Mouse (Mus musculus): ENCODE results near the gene Wdr95.
A peak's percentile ranks its signal among the peaks of the same experiment; 100 is the strongest.

Wdr95 gene

DNA sequence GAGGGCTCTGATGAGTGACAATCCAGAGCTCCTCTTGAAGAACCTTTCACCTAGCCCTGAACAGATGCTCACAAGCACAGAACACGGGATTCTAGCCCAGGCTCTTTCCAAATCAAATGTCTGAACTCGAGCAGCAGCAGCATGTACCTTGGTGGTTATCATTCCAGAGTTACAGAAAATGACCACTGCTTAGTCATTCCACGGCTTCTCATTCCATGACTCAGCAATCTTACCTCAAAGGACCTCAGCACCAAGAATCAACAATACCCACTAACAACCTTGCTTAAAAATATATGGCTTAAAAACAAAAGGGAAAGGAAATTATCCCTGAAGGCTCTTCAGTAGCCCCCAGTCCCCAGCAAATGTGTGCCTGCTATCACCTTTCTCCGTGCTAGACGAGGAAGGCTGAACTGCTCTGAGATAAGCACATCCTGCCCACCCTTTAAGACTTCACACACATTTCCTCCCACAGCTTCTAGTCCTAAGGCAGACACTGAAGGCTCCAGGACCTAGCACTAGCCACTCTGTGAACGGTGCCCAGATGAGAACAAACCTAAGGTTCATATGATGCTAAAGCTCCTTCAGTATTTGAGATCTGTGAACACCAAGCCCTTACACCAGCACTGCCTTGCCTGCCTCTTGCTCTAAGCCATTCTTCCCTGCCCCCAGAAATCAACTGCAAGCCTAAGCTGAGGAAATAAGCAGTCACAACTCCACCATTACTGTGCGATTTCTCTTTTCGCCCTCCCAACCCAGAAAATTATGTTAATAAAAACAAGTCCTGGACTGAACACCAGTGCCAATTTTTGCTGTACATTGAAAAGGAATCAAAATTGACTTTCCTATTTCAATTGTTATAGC, 95.6 kb downstream of the Wdr95 start:
- DNase-seq (ENCODE audit: low spot score), result no peak

DNA sequence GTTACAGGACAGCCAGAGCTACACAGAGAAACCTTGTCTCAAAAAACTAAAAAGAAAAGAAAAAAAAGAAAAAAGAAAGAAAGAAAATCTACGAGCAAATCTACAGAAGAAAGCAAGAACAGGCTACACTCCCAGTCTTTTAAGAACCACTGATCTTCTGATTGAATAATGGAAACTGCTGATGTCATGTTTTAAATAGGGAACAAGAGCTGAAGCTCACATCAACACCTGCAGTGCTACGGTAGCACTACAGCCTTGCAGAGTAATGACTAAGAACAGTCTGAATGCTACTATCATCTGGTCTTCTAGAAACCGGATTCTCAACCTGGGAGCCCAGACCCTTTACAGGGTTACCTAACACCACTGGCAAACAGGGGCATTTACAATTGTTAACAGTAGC, 97.1 kb downstream of the Wdr95 start:
- DNase-seq (ENCODE audit: low spot score), result no peak

DNA sequence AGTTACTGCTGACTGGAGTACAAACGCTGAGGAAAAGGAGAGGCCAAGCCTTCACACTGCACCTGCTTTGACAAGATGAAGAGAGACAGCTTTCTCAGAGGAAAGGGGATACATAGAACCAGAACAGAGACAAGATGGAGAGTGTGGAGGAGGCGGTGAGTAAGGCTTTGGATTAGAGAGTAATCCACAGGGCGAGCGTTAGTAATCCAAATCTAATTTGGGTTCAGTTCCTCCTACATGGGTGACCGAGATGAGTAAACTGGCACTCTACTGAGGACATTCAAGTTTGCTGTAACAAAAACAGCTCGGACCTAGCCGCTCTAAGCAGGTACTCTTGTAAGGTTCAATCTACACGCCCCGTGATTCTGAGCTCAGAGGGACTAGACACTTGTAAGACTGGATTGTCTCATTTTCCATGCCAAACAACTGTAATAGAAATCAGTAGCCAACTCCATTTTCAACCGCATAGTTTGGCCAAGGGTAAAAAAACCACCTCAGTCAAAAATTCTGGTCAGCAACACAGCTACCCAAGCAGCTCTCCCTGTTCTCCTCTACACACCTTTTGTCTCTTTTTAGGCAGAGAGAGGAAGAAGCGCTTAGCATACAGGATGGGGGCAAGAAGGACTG, 106.0 kb downstream of the Wdr95 start:
- DNase-seq (ENCODE audit: low spot score), result no peak

DNA sequence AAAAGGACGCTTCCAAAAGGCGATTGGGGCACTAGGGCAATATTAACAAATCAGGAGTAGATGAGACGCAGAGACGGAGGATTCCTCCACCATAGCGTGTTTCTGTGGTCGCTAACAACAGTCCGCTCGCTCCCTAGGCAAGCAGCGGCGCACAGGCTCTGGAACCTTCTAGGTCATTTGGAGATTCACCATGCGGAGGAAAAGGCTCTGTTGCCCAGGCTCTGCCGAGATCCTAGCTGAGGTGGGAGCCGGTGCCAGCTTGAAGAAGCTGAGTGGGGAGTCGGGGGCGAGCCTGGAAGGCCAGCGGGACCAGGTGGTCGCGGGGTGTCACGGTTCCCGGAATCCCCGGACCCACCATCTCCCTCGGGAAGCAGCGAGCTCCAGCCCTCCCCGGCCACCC, 107.1 kb downstream of the Wdr95 start:
- peak; percentile 23 for DNase-seq (ENCODE audit: low spot score)

DNA sequence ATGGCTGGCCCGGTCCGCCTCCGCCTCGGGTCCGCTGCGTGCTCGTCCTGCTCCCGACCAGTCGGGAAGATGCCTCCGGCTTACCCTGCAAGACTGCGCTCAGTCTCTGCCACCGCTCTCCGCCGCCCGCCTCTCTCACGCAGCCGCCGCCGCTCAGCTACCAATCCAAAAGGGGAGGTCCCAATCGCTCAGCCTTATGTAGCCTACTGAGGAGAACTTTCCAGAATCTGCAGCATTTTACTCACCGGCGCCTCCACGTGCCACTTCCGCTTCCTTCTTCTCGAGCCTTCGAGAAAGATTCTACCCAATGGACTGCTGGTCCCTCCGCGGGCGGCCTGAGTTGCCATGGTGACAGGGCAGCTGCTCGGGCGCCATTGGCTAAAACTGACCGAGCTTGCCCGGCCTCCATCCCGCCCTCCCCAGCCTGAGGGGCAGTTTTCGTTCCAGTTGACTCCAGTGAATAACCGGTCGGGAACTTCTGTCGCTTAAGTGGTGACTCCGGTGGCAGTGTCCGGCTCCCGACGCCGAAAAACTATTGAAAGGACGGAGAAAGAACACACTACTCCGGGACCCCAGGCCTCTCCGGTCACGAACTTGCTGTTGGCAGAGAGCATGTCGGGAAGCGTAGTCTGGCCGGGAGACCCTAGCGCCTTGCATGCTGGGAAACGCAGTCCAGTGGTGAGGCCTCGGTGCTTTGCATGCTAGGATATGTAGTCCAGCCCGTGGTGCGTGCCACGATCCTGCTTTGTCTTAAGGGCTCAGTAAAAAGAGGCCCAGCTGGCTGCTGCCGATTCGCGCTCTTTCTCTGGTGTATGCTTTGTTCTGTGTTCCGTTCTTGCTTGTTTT, 107.8 kb downstream of the Wdr95 start, which contains the start of gene Hsph1:
Gene Hsph1 (minus strand): TSS at position 302 of the 846 bp plus-strand sequence.
- peak; percentile 94 for DNase-seq (ENCODE audit: low spot score)

DNA sequence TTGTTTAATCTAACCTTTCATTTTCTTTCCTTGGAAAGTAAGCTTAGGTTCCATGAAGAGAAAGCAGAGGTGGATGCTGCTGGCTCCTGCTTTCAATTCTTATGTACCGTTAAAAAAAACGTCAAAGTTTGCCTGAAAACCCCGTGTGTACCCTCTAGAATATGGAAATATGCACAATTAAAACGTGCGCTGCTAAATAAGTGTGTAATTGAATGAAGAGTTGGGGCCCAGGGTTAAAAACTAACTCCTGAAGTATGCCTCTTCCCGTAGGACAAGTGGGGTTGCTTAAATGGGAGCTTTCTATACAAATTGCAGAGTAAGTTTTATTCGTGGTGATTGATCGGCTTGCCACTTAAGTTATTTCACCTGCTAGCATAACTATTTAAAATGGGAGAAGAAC, 108.8 kb downstream of the Wdr95 start:
- DNase-seq (ENCODE audit: low spot score), result no peak

DNA sequence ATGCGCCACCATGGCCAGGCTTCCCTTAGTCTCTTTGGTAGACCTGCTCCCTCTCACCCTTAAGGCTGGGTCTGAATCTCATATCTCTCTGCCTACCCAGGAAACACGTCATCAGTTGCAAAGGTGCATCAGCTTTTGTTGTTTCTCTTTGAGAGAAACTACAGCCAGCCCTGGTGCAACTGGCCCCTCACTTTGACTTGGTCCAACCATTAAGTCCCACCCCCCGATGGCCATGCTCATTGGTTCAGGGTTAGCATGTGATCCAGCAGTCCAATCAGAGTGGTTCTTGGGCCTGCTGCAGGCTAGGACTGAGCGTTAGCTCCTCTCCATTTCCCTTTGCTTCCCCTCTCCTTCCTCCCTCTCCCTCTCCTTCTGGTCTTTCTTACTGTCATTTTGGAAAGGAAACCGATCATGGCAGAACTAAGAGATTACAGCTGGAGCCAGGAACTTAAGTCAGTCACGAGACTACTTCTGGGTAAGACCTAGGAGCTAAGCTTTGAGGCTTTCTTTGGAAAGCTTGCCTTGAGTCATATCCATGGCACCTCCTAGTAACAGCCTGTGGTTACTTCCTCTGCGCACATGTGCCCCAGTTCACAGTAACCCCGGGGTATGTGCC, 112.9 kb downstream of the Wdr95 start:
- DNase-seq (ENCODE audit: low spot score), result no peak

DNA sequence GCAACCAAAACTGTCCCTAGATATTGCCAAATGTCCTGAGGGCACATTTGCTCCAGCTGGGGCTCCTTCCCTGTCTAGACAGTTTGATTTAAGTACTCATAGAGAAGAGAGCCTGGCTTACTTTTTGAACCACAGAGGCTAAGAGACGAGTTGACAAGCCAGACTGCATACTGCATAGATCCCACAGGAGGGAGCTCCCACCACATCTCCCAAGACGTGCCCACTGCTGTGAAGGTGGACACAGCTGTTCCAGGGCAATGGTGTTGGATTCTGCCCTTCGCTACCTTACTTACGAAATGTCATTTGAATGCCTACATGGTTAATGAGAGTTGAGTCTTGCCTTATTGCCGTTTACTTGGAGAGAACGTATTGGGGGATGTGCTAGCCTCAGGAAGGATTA, 113.9 kb downstream of the Wdr95 start:
- DNase-seq (ENCODE audit: low spot score), result no peak

DNA sequence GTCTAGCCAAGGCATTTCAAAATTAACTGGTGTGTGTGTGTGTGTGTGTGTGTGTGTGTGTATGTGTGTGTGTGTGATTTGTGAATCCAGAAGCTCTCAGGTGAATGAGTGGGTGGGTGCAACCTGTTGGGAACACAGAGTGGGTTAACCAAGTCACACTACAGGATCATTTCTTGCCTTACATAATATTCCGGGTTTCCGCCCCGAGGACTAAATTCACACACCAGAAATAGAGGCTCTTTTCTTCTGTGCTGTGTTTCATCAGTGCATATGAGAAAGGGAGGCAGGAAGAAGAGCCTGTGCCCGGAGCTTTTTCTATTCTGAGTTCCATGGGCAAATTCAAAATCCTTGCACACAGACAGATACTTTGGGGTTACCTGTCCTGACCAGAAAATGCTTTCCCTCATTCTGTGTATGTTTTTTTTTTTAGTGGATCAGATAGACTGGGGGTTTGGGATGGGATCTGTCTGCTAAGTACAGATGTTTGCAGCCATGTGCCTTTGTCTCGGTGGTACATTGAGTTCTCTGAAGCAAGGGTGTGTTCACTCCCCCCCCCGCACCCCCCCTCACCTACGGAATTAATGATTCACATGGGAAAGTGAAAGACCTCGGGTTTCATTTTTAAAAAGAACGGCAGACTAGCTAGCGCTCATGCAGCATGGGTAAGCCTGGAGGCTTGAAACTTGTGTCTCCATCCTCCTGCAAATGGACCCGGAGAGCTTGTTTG, 114.5 kb downstream of the Wdr95 start:
- DNase-seq (ENCODE audit: low spot score), result no peak

DNA sequence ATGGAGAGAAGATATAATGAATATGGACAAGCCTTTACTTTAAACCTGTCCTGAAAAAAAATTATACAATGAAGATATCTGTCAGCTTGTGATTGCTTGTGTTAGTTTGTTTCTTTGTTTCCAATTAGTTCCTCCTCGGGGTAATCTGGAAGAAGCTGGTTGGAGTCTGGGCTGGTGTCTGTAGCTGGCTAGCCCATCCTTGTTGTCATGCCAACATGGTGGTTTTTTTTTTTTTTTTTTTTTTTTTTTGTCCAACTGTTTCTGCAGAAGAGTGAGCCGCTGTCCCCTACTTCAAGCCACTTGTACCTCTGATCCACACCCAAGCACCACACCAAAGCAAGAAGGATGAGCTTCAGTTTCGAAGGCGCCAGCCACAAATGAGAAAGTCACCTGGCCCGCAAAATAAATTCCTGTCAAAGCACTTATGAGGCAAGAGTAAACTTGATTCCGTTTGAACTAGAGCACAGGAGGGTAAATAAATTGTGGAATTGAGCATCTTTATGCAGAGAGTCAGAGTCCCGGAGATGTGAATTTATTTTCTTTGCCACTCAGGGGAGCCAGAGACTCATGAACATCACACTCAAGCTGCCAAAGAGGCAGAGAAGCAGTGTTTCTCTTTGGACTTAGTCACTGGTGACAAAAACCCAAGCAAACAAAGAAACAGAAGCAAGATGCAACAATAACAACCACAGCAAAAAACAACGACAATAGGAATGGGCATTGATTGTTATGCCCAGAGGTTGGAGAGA, 119.1 kb downstream of the Wdr95 start:
- no peak for DNase-seq (ENCODE audit: low spot score)

DNA sequence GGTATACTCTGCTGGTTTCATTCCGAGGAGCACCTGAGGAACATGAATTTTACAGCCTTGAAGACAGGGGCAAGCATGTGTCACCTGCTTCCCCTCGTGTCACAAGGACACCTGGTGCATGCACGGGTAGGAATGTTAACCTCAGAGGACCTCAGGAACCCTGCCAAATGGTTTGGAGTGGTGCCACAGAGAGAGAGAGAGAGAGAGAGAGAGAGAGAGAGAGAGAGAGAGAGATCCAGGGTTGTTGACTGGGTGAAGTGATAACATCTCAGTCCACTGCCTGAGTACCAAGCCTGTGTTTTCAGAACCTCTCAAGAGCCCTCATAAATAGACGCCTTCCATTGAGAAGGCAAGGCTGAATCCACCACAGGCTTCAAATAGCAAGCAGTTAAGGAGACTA, 119.7 kb downstream of the Wdr95 start:
- no peak for DNase-seq (ENCODE audit: low spot score)

DNA sequence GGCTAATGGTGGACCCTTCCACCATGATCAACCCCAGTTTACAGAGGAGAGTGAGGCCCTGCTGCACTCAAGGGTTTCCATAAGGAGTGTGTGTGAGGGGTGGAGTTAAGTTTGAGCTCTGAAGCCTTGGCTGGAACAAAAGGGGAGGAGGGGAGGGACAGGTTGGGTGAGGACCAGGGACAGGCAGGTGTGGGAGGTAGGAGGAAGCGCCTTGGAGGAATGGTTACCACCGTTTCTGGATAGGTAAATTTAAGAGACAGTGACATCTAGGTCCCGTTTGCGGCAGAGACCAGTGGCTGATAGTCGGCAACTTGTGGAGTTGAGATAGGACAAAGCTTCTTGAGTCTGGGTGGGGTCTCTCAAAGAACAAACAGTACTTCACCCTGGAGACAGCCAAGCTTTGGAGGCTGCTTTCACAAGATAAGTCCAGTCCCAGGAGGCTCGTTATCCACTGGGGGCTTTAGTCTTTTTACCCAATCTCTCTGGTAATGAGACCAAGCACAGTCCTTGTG, 120.5 kb downstream of the Wdr95 start:
- no peak for DNase-seq (ENCODE audit: low spot score)

DNA sequence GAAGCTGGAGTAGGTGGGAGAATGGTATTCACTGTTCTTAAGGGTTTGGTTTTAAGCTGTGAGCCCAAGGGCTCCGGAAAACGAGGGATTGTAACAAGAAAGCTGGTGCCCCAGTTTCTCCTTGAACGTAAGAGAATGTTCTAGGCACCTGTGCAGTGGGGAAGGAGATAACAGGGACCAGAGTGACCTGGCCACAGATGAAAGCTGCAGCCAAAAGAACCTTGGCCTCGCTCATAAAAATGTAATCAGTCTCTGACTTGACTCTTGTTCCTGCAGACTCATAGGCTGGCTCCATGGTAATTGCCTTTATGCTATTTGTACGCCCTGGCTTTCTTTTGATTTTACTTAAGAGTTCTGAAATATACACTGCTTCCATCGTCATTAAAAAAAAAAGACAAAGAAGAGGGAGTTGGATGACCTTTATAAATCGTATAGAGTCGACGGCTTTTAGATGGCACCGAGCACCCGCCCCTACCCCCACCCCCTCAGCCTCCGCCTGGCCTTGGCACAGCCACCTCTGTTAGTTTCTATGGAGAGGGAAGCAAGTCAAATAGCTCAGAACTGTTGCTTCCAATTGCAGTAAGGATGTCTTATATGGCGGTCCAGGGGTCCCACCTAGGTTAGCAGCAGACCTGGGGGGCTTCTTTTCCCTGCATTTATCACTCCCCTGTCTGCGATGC, 121.2 kb downstream of the Wdr95 start:
- DNase-seq (ENCODE audit: low spot score), result no peak

DNA sequence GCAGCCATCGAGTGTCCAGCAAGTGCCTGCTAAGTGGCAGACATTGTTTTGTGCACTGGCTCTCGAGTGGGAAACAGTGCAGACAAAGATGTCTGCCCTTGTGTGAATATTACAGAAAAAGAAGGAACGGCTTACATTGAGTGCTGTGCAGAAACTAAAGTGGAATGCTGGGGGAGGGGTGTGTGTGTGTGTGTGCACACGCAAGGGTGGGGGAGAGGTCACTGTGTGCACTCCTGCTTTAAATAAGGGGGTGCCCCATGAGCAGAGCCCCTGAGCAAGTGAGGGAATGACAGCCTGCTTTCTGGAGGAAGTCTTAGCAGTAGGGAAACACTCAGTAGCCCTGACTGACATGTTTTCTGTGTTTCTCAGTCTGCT, 121.7 kb downstream of the Wdr95 start:
- no peak for DNase-seq (ENCODE audit: low spot score)

DNA sequence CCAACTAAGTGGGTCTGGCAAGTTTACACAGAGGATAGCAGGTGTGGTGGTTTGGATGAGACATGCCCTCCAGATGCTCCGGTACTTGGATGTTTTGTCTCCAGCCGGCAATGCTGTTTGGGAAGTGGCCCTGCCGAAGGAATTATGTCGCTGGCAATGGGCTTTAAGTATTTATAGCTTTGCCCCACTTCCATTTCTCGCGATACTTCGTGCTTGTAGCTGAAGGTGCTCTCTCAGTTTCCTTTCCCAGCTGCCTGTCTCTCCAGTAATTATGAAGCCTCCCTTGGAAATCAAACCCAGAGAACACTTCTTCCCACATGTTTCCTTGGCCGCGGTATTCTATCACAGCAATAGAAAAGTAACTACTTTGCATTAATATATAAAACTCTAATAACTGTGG, 127.2 kb downstream of the Wdr95 start:
- no peak for DNase-seq (ENCODE audit: low spot score)

DNA sequence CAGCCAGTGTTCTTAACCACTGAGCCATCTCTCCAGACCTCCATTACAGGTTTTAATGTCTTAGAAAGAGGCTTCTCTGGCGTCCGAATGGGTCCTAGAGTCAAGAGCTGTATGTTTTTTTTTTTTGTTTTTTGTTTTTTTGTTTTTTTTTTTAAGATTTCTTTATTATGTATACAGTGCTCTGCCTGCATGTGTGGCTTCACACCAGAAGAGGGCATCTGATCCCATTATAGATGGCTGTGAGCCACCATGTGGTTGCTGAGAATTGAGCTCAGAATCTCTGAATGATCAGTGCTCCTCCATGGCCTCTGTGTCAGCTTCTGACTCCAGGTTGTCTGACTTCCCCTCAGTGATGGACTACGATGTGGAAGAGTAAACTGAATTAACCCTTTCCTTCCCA, 129.5 kb downstream of the Wdr95 start:
- DNase-seq (ENCODE audit: low spot score), result no peak

DNA sequence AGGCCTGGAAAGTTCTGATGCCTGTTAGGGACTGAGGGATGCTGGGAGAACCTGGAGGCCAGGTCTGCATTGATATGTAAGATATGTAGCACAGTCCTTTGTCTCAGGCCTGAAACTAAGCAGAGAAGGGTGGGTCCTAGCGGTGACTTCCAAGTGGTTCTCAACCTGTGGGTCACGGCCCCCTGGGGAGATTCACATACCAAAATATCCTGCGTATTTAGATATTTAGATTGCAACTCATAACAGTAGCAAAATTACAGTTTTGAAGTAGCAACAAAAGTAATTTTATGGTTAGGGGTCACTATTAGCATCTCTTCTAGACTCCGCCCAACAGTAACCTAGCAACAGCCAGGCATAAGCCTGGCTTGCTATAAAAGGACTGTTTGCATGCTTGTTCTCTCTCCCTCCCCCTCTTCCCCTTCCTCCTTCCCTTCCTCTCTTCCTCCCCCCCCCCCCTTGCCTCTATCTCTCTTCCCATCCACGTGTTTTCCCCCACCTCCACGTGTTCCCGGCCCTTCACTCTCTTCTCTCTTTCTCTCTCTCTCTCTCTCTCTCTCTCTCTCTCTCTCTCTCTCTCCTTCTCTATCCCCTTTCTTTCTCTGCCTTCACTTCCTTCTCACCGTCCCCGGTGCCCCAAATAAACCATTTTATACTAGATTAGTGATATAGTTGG, 130.4 kb downstream of the Wdr95 start:
- no peak for DNase-seq (ENCODE audit: low spot score)

DNA sequence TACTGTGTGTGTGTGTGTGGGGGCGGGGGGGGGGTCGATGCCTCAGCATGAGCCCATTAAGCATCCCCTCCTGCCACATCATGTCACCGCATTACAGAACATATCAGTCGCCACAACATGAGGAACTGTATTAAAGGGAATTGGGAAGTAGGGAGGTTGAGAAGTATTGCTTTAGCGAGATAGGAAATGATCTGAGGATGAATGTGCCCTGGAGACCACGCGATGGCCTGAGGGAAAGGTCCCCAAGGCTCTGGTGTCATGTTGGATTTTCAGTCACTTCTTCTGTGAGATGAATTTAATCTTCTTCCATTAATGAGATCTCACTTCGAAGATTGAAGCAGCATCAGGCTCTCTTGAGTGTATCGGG, 130.9 kb downstream of the Wdr95 start:
- no peak for DNase-seq (ENCODE audit: low spot score)

DNA sequence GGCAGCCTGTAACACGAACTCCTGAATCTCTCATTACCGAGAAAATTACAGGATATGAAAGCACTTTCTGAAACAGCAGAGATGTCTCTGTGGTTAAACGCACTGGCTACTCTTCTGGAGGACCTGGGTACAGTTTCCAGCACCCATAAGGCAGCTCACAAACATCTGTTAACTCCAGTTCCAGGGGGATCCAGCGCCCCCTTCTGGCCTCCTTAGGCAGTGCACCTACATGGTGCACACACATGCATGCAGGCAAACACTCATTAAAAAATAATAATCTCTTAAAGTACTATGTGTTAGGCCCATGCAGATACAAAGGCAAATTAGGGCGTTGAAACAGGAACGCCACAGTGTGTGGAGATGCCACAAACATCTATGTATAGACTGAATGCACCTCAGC, 132.9 kb downstream of the Wdr95 start:
- DNase-seq (ENCODE audit: low spot score), result no peak

Measured in urinary bladder, postnatal 25 days (tissue).